In genomic region chr9:32514406-32515058, GRCm38 (mm10) we compare ENCODE assay signal across 16 mouse cellular contexts. TPM values are rescaled to one million over a fixed set of nuclear protein-coding genes. Genes with fewer than 3 reads are reported as not detected.
DNase-seq lines count a peak whose midpoint lies in the region; ATAC-seq and TF ChIP-seq lines count a peak whose summit lies in the region.
"Had no signal": no experiment of that assay in that cellular context is flagged by ENCODE, and none has a peak within 500 bp of the region (broad histone marks: within the 10 kb centered on the region; RNA-seq: fewer than 3 reads in every experiment).

No protein-coding gene starts in this region.

- no peaks in the 10 kb centered on the region for H3K9me3 ChIP-seq in heart, embryonic 12.5 days (replicated peaks)
- H3K9me3 ChIP-seq in midbrain, embryonic 15.5 days, result no peaks in the 10 kb centered on the region
- H3K9me3 ChIP-seq: neural tube, embryonic 15.5 days had no signal

- no peak overlapping the region for H3K4me2 ChIP-seq in heart, embryonic 12.5 days
- no peak overlapping the region for H3K4me2 ChIP-seq in midbrain, embryonic 15.5 days
- H3K4me2 ChIP-seq: neural tube, embryonic 15.5 days had no signal

- no peak for ATAC-seq in heart, embryonic 12.5 days (ENCODE audit: insufficient number of reproducible peaks, low FRiP score)
- no peak for ATAC-seq in midbrain, embryonic 15.5 days (replicated peaks)
- ATAC-seq: midbrain, embryonic 16.5 days had no signal

- no peaks in the 10 kb centered on the region for H3K27me3 ChIP-seq in heart, embryonic 12.5 days (replicated peaks)
- no peaks in the 10 kb centered on the region for H3K27me3 ChIP-seq in spleen, adult 2 months (ENCODE audit: control insufficient read depth, insufficient read depth, low read length)
- H3K27me3 ChIP-seq in midbrain, embryonic 15.5 days (replicated peaks), result no peaks in the 10 kb centered on the region
- H3K27me3 ChIP-seq: neural tube, embryonic 15.5 days had no signal

- TF ChIP-seq CTCF in spleen, adult 2 months (IDR thresholded peaks at IDR 0.05; ENCODE audit: extremely low read depth, insufficient read depth, insufficient read length, insufficient replicate concordance), result no peak
- TF ChIP-seq CTCF in left cerebral cortex, adult 2 months (IDR thresholded peaks at IDR 0.05), result no peak

- no peak overlapping the region for H3K9ac ChIP-seq in heart, embryonic 12.5 days
- H3K9ac ChIP-seq in midbrain, embryonic 15.5 days, result no peak overlapping the region
- H3K9ac ChIP-seq: neural tube, embryonic 15.5 days had no signal

- no peak for DNase-seq in heart, adult 9 months (ENCODE audit: low spot score in 2 of 2)
- no peak for DNase-seq in spleen, adult 2 months (ENCODE audit: low read depth in 1 of 2, low spot score in 2 of 2)
- DNase-seq in spleen, adult 18-20 months, result no peak
- peak; percentile 36 for DNase-seq in forelimb bud, embryonic 11.5 days (ENCODE audit: low read depth, low spot score)
- DNase-seq in retina, postnatal 1 day, result peak; percentile 67
- DNase-seq in left cerebral cortex, adult 2 months (ENCODE audit: extremely low spot score in 1 of 2, low spot score in 2 of 2), result no peak
- DNase-seq: adrenal gland, postnatal 25 days; cerebellum, adult 11-12 months; heart, adult 18-20 months; kidney, postnatal 36 days; lung, adult 2 months; right cerebral cortex, postnatal 14 days had no signal

- H3K4me3 ChIP-seq in heart, embryonic 12.5 days, result no peak overlapping the region
- no peak overlapping the region for H3K4me3 ChIP-seq in spleen, adult 2 months (ENCODE audit: extremely low read depth, insufficient read depth, insufficient read length)
- no peak overlapping the region for H3K4me3 ChIP-seq in left cerebral cortex, adult 2 months
- H3K4me3 ChIP-seq in midbrain, embryonic 15.5 days, result no peak overlapping the region
- H3K4me3 ChIP-seq: neural tube, embryonic 15.5 days had no signal

- intact Hi-C loops in left cerebral cortex, adult 2 months (cut with DNase I), result no loop called here

- TF ChIP-seq POLR2A in spleen, adult 2 months (IDR thresholded peaks at IDR 0.05; ENCODE audit: low read depth, low read length), result no peak

- H3K36me3 ChIP-seq in heart, embryonic 12.5 days, result no peaks in the 10 kb centered on the region
- peaks cover 3% of the 10 kb centered on the region; the same call in 1 of the 2 replicates for H3K36me3 ChIP-seq in spleen, adult 2 months (ENCODE audit: control insufficient read depth, insufficient read depth, low read length)
- no peaks in the 10 kb centered on the region for H3K36me3 ChIP-seq in midbrain, embryonic 15.5 days (replicated peaks)
- H3K36me3 ChIP-seq: neural tube, embryonic 15.5 days had no signal

- 57% methylated on average over 6 of the region's 6 CpGs for WGBS in heart, embryonic 12.5 days
- WGBS in spleen, adult 2 months, result 63% methylated on average over 6 of the region's 6 CpGs
- 60% methylated on average over 6 of the region's 6 CpGs for WGBS in midbrain, embryonic 15.5 days

- H3K27ac ChIP-seq in heart, embryonic 12.5 days (ENCODE audit: poor library complexity, severe bottlenecking), result 0 out of 2 replicates have a peak overlapping the region, but pooled peaks have one; percentile 4
- peak overlapping the region; percentile 58 for H3K27ac ChIP-seq in spleen, adult 2 months (ENCODE audit: insufficient read depth, low read length)
- H3K27ac ChIP-seq in left cerebral cortex, adult 2 months, result no peak overlapping the region
- H3K27ac ChIP-seq in midbrain, embryonic 15.5 days, result no peak overlapping the region
- H3K27ac ChIP-seq: neural tube, embryonic 15.5 days had no signal

- H3K4me1 ChIP-seq in heart, embryonic 12.5 days (replicated peaks), result peaks cover 32% of the 10 kb centered on the region
- peaks cover 76% of the 10 kb centered on the region for H3K4me1 ChIP-seq in spleen, adult 2 months (ENCODE audit: control insufficient read depth, insufficient read depth, insufficient read length)
- no peaks in the 10 kb centered on the region for H3K4me1 ChIP-seq in midbrain, embryonic 15.5 days
- H3K4me1 ChIP-seq: neural tube, embryonic 15.5 days had no signal

RNA-seq across cellular contexts. Expression of gene Fli1, which starts 28.1 kb away (rescaled TPM):
- 20.1 and 20.2 TPM in 2 replicates for polyA plus RNA-seq in heart, embryonic 12.5 days (2016; fragmentation: Nextera tagmentation; extraction: Ambion mirVana)
- 24.4 and 31.3 TPM in 2 replicates for polyA plus RNA-seq in spleen, adult 2 months (2012; rRNA removed)
- 1 to 10 TPM; 3.5 to 5.9 TPM for total RNA-seq in left cerebral cortex, adult 2 months (2021)
- 7.9 and 8.1 TPM in 2 replicates for polyA plus RNA-seq in midbrain, embryonic 15.5 days (2015; fragmentation: Nextera tagmentation; extraction: Ambion mirVana)

Comparison
In these comparisons a context has a peak if more than half of its experiments do, and no peak if none do; other contexts are left out.
1. H3K27ac ChIP-seq: peak in heart, embryonic 12.5 days (single experiment) and spleen, adult 2 months (single experiment); none in left cerebral cortex, adult 2 months (single experiment) and midbrain, embryonic 15.5 days (single experiment).
2. DNase-seq: peak in forelimb bud, embryonic 11.5 days (single experiment) and retina, postnatal 1 day (single experiment); none in heart, adult 9 months (0 of 2), spleen, adult 2 months (0 of 2), spleen, adult 18-20 months (0 of 2) and left cerebral cortex, adult 2 months (0 of 2).